Mouse (Mus musculus): ENCODE measurements at regions not wholly inside any gene's neighbourhood (a gene's known extent, or its start where the extent isn't known, plus 50 kb on each side); places are given as distances from the start of the nearest gene placed in this dataset.

GRCm38 (mm10) chr11:20915687-20916432 is 85.0 kb upstream of the Lgalsl start:
- Histone ChIP-seq H3K79me3 (ENCODE audit: low read depth) (no peaks in the 10 kb centered on the region), H3K79me2 (ENCODE audit: control insufficient read depth, insufficient read depth) (no peaks in the 10 kb centered on the region), H3K27me3 (ENCODE audit: control insufficient read depth, insufficient read depth, insufficient read length) (peaks cover 33% of the 10 kb centered on the region), H3ac (ENCODE audit: control insufficient read depth, insufficient read length, low read depth) (no peak overlapping the region), H3K4me3 (ENCODE audit: insufficient read depth, poor library complexity, severe bottlenecking) (no peak overlapping the region), H3K36me3 (ENCODE audit: control insufficient read depth, insufficient read depth) (no peaks in the 10 kb centered on the region)
- TF ChIP-seq MYOD1 (IDR thresholded peaks at IDR 0.05; ENCODE audit: control insufficient read depth, insufficient read length, low read depth) (no peak), CTCF (IDR thresholded peaks at IDR 0.05; ENCODE audit: control insufficient read depth, insufficient read depth, insufficient read length) (no peak), FOSL1 (IDR thresholded peaks at IDR 0.05; ENCODE audit: insufficient read depth, low read length, poor library complexity, severe bottlenecking) (no peak), USF1 (IDR thresholded peaks at IDR 0.05; ENCODE audit: low read depth) (no peak), CEBPB (IDR thresholded peaks at IDR 0.05; ENCODE audit: low read depth) (no peak), MYOG (IDR thresholded peaks at IDR 0.05; ENCODE audit: control insufficient read depth, extremely low read depth, insufficient read length) (no peak), MAX (IDR thresholded peaks at IDR 0.05) (no peak)

- Histone ChIP-seq H3K36me3 (ENCODE audit: control insufficient read depth, insufficient read depth) (no peaks in the 10 kb centered on the region), H3ac (ENCODE audit: control insufficient read depth, insufficient read length, low read depth) (no peak overlapping the region), H3K79me2 (ENCODE audit: control insufficient read depth, insufficient read depth) (no peaks in the 10 kb centered on the region), H3K27me3 (ENCODE audit: control insufficient read depth, insufficient read depth, insufficient read length) (peaks cover 33% of the 10 kb centered on the region), H3K4me3 (ENCODE audit: insufficient read depth, poor library complexity, severe bottlenecking) (no peak overlapping the region), H3K79me3 (ENCODE audit: low read depth) (no peaks in the 10 kb centered on the region)
- TF ChIP-seq MYOG (IDR thresholded peaks at IDR 0.05; ENCODE audit: control insufficient read depth, extremely low read depth, insufficient read length) (no peak), MYOD1 (IDR thresholded peaks at IDR 0.05; ENCODE audit: control insufficient read depth, insufficient read length, low read depth) (no peak), USF1 (IDR thresholded peaks at IDR 0.05; ENCODE audit: low read depth) (no peak), CTCF (IDR thresholded peaks at IDR 0.05; ENCODE audit: control insufficient read depth, insufficient read depth, insufficient read length) (no peak), FOSL1 (IDR thresholded peaks at IDR 0.05; ENCODE audit: insufficient read depth, low read length, poor library complexity, severe bottlenecking) (no peak), CEBPB (IDR thresholded peaks at IDR 0.05; ENCODE audit: low read depth) (no peak)
These were observed 85.6 kb upstream of the Lgalsl start for GRCm38 (mm10) chr11:20916473-20916911.

GRCm38 (mm10) chr11:20916961-20917360 is 86.1 kb upstream of the Lgalsl start:
- Histone ChIP-seq H3K79me3 (ENCODE audit: low read depth) (no peaks in the 10 kb centered on the region), H3ac (ENCODE audit: control insufficient read depth, insufficient read length, low read depth) (no peak overlapping the region), H3K4me3 (ENCODE audit: insufficient read depth, poor library complexity, severe bottlenecking) (no peak overlapping the region), H3K27me3 (ENCODE audit: control insufficient read depth, insufficient read depth, insufficient read length) (peaks cover 32% of the 10 kb centered on the region), H3K36me3 (ENCODE audit: control insufficient read depth, insufficient read depth) (no peaks in the 10 kb centered on the region), H3K79me2 (ENCODE audit: control insufficient read depth, insufficient read depth) (no peaks in the 10 kb centered on the region)
- TF ChIP-seq MYOG (IDR thresholded peaks at IDR 0.05; ENCODE audit: control insufficient read depth, extremely low read depth, insufficient read length) (no peak), CTCF (IDR thresholded peaks at IDR 0.05; ENCODE audit: control insufficient read depth, insufficient read depth, insufficient read length) (no peak), FOSL1 (IDR thresholded peaks at IDR 0.05; ENCODE audit: insufficient read depth, low read length, poor library complexity, severe bottlenecking) (no peak), MYOD1 (IDR thresholded peaks at IDR 0.05; ENCODE audit: control insufficient read depth, insufficient read length, low read depth) (no peak)

- no peak for TF ChIP-seq CEBPB (IDR thresholded peaks at IDR 0.05; ENCODE audit: low read depth)
- TF ChIP-seq MYOD1 (IDR thresholded peaks at IDR 0.05; ENCODE audit: control insufficient read depth, insufficient read length, low read depth), result no peak
- TF ChIP-seq USF1 (IDR thresholded peaks at IDR 0.05; ENCODE audit: low read depth), result no peak
- no peak for TF ChIP-seq CTCF (IDR thresholded peaks at IDR 0.05; ENCODE audit: control insufficient read depth, insufficient read depth, insufficient read length)
- TF ChIP-seq FOSL1 (IDR thresholded peaks at IDR 0.05; ENCODE audit: insufficient read depth, low read length, poor library complexity, severe bottlenecking), result no peak
- TF ChIP-seq MYOG (IDR thresholded peaks at IDR 0.05; ENCODE audit: control insufficient read depth, extremely low read depth, insufficient read length), result no peak
- TF ChIP-seq MAX (IDR thresholded peaks at IDR 0.05), result no peak
- no peaks in the 10 kb centered on the region for H3K36me3 ChIP-seq (ENCODE audit: control insufficient read depth, insufficient read depth)
- no peak overlapping the region for H3ac ChIP-seq (ENCODE audit: control insufficient read depth, insufficient read length, low read depth)
- no peak overlapping the region for H3K4me3 ChIP-seq (ENCODE audit: insufficient read depth, poor library complexity, severe bottlenecking)
- no peaks in the 10 kb centered on the region for H3K79me3 ChIP-seq (ENCODE audit: low read depth)
- H3K79me2 ChIP-seq (ENCODE audit: control insufficient read depth, insufficient read depth), result no peaks in the 10 kb centered on the region
- H3K27me3 ChIP-seq (ENCODE audit: control insufficient read depth, insufficient read depth, insufficient read length), result peaks cover 30% of the 10 kb centered on the region
These were observed 86.6 kb upstream of the Lgalsl start for GRCm38 (mm10) chr11:20917483-20917882.

- H3K27me3 ChIP-seq (ENCODE audit: control insufficient read depth, insufficient read depth, insufficient read length), result peaks cover 9% of the 10 kb centered on the region
- H3K79me3 ChIP-seq (ENCODE audit: low read depth), result no peaks in the 10 kb centered on the region
- no peak overlapping the region for H3ac ChIP-seq (ENCODE audit: control insufficient read depth, insufficient read length, low read depth)
- H3K4me3 ChIP-seq (ENCODE audit: insufficient read depth, poor library complexity, severe bottlenecking), result no peak overlapping the region
- no peak for TF ChIP-seq MAX (IDR thresholded peaks at IDR 0.05)
- TF ChIP-seq MYOD1 (IDR thresholded peaks at IDR 0.05; ENCODE audit: control insufficient read depth, insufficient read length, low read depth), result no peak
- no peak for TF ChIP-seq USF1 (IDR thresholded peaks at IDR 0.05; ENCODE audit: low read depth)
- H3K79me2 ChIP-seq (ENCODE audit: control insufficient read depth, insufficient read depth), result no peaks in the 10 kb centered on the region
- no peaks in the 10 kb centered on the region for H3K36me3 ChIP-seq (ENCODE audit: control insufficient read depth, insufficient read depth)
These were observed 92.3 kb upstream of the Lgalsl start for GRCm38 (mm10) chr11:20923115-20923514.

GRCm38 (mm10) chr11:20929426-20929825 is 98.6 kb upstream of the Lgalsl start:
- Histone ChIP-seq H3K27me3 (ENCODE audit: control insufficient read depth, insufficient read depth, insufficient read length) (no peaks in the 10 kb centered on the region), H3ac (ENCODE audit: control insufficient read depth, insufficient read length, low read depth) (no peak overlapping the region), H3K79me2 (ENCODE audit: control insufficient read depth, insufficient read depth) (no peaks in the 10 kb centered on the region), H3K36me3 (ENCODE audit: control insufficient read depth, insufficient read depth) (no peaks in the 10 kb centered on the region), H3K4me3 (ENCODE audit: insufficient read depth, poor library complexity, severe bottlenecking) (no peak overlapping the region), H3K79me3 (ENCODE audit: low read depth) (no peaks in the 10 kb centered on the region)
- TF ChIP-seq MYOD1 (IDR thresholded peaks at IDR 0.05; ENCODE audit: control insufficient read depth, insufficient read length, low read depth) (no peak), CEBPB (IDR thresholded peaks at IDR 0.05; ENCODE audit: low read depth) (no peak)

Data from C2C12 (cell line).